Mouse (Mus musculus): ENCODE measurements at regions not wholly inside any gene's neighbourhood (a gene's known extent, or its start where the extent isn't known, plus 50 kb on each side); places are given as distances from the start of the nearest gene placed in this dataset.

DNA sequence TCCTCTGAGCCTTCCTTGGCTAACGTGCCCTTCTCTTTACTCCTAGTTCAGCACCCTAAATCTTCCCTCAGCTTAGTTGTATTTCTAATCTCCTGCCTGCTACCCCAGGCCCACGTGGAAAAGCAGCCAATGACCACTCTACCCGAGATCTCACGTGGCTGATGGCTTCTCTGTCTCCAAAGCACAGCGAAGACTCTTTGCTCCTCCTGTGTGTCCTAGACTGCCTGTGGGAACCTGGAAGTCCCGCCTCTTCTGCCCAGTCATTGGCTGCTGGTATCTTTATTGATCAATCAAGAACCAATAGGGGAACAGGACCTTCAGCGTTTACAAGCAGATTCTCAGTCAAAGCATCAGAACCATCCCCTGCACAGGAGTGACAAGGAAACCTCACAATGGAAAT, 54.8 kb downstream of the Gm19935 start:
- Histone ChIP-seq H3K4me3 (replicated peaks) (no peak overlapping the region), H3K4me1 (replicated peaks) (no peaks in the 10 kb centered on the region), H3K27me3 (no peaks in the 10 kb centered on the region), H3K4me2 (no peak overlapping the region), H3K27ac (no peak overlapping the region), H3K9me3 (0 out of 2 replicates have a peak, but pooled peaks cover 4% of the 10 kb centered on the region), H3K9ac (replicated peaks) (no peak overlapping the region), H3K36me3 (no peaks in the 10 kb centered on the region)
- no peak for ATAC-seq (ENCODE audit: insufficient number of reproducible peaks, insufficient read depth, low FRiP score, low TSS enrichment, low read depth)
- 81% methylated on average over 7 of the region's 7 CpGs for WGBS

DNA sequence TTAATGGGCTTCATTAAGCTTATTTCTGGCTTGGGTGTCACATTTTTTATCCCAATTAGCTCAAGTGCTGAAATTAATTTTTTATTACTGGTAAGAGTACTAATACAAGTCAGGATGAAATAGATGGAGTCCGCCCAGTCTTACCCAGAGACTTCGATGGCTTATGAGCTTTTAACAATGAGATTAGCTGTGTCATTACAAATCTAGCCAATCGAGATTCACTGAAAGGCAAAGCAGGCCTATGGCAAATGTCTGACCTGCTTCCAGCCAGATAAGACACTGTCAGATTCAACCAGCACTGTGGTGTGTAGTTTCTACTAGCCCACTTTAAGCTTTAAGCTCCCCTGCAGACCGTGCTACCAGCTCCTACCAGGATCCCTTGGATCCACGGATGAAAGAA, 55.2 kb downstream of the Gm19935 start:
- Histone ChIP-seq H3K4me3 (replicated peaks) (no peak overlapping the region), H3K27me3 (no peaks in the 10 kb centered on the region), H3K9me3 (0 out of 2 replicates have a peak, but pooled peaks cover 4% of the 10 kb centered on the region), H3K36me3 (no peaks in the 10 kb centered on the region), H3K4me2 (no peak overlapping the region), H3K27ac (no peak overlapping the region), H3K4me1 (replicated peaks) (no peaks in the 10 kb centered on the region), H3K9ac (replicated peaks) (no peak overlapping the region)
- ATAC-seq (ENCODE audit: insufficient number of reproducible peaks, insufficient read depth, low FRiP score, low TSS enrichment, low read depth): no peak
- WGBS: 88% methylated on average over 5 of the region's 5 CpGs

DNA sequence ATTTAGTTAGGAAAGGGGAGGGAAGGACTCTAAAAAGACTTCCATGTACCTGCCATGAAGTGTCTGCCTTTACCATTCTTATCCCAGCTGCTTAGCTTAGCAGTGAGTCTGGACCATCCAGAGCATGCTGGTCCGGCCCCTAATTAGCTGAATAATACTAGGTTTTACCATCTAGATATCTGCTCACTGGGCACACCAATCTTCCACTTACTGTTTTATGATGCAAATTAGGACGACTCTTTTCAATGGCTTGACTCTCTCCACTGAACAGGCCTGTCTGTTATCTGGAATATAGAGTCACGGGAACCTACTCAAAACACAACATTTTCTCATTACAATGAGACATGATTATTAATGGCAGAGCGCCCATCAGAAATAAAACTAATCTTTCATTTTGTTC, 55.7 kb downstream of the Gm19935 start:
- 0 out of 2 replicates have a peak, but pooled peaks cover 4% of the 10 kb centered on the region for H3K9me3 ChIP-seq
- 81% methylated on average over 4 of the region's 4 CpGs for WGBS
- H3K27me3 ChIP-seq: no peaks in the 10 kb centered on the region
- no peak for ATAC-seq (ENCODE audit: insufficient number of reproducible peaks, insufficient read depth, low FRiP score, low TSS enrichment, low read depth)
- no peak overlapping the region for H3K27ac ChIP-seq
- no peaks in the 10 kb centered on the region for H3K36me3 ChIP-seq
- H3K4me2 ChIP-seq: no peak overlapping the region
- no peak overlapping the region for H3K4me3 ChIP-seq (replicated peaks)
- no peak overlapping the region for H3K9ac ChIP-seq (replicated peaks)
- H3K4me1 ChIP-seq (replicated peaks): no peaks in the 10 kb centered on the region

DNA sequence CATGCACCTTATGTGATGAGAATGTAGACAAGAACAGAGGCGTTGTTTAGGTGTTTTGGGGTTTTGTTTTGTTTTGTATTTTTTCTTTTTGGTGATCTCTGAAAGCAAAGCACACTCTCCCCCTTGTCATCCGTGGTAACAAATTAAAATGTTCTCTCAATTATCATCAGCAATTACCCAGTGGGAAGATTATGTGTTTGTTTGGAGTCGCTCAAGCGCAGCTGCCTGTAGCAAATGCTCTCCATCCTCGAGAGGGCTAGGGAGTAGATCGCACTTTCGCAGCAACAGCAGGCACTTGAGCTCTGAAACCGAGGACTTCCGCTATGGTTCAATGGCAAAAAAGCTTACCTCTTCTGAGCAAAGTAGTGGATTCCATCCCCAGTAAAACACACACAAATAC, 57.7 kb downstream of the Gm19935 start:
- Histone ChIP-seq H3K27ac (no peak overlapping the region), H3K9ac (replicated peaks) (no peak overlapping the region), H3K9me3 (0 out of 2 replicates have a peak, but pooled peaks cover 4% of the 10 kb centered on the region), H3K27me3 (no peaks in the 10 kb centered on the region), H3K36me3 (no peaks in the 10 kb centered on the region), H3K4me1 (replicated peaks) (no peaks in the 10 kb centered on the region), H3K4me3 (replicated peaks) (no peak overlapping the region), H3K4me2 (no peak overlapping the region)
- ATAC-seq (ENCODE audit: insufficient number of reproducible peaks, insufficient read depth, low FRiP score, low TSS enrichment, low read depth): no peak
- 83% methylated on average over 9 of the region's 9 CpGs for WGBS

DNA sequence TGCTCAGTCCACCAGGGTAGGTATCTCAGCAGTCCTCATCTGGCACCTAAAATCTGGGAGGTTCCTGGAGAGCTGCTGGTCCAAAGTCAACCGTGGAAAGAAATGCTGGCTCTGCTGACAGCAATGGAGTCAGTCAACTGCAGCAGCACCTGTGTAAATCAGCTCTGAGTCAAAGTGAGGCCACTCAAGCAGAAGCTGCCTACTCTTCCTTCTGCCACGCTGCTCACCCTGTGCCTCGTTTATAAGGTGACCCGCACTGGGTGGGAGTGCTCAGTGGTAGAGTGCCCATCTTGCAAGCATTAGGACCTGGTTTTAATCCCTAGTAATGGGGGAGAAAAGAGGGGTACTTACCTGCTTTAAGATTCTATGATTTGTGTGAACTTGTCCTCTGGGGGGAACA, 62.2 kb downstream of the Gm19935 start:
- 80% methylated on average over 4 of the region's 4 CpGs for WGBS
- Histone ChIP-seq H3K27me3 (no peaks in the 10 kb centered on the region), H3K4me3 (replicated peaks) (no peak overlapping the region), H3K36me3 (no peaks in the 10 kb centered on the region), H3K4me2 (no peak overlapping the region), H3K9me3 (0 out of 2 replicates have a peak, but pooled peaks cover 3% of the 10 kb centered on the region), H3K27ac (no peak overlapping the region), H3K9ac (replicated peaks) (no peak overlapping the region), H3K4me1 (replicated peaks) (no peaks in the 10 kb centered on the region)
- no peak for ATAC-seq (ENCODE audit: insufficient number of reproducible peaks, insufficient read depth, low FRiP score, low TSS enrichment, low read depth)

DNA sequence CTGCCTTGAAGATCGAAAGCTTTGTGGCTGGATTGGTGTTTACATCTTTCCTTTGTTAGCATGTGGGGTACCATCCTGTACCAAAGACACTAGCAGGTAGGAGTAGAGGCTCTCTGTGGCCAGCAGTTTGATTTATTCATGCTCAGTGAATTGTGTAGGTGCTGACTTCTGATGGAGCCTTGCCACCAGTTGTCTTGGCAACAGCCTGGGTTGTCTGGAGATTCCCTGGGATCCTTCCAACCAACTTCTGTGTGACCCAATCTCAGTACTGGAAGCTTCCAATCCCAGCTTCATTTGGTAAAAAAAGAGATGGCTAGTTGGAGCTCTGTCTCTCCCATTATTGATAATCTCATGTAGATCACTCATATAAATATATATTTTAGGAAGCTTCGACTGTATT, 73.6 kb downstream of the Gm19935 start:
- no peak for ATAC-seq (ENCODE audit: insufficient number of reproducible peaks, insufficient read depth, low FRiP score, low TSS enrichment, low read depth)
- H3K9ac ChIP-seq (replicated peaks): no peak overlapping the region
- H3K27me3 ChIP-seq: no peaks in the 10 kb centered on the region
- H3K36me3 ChIP-seq: no peaks in the 10 kb centered on the region
- no peaks in the 10 kb centered on the region for H3K9me3 ChIP-seq
- no peaks in the 10 kb centered on the region for H3K4me1 ChIP-seq (replicated peaks)
- no peak overlapping the region for H3K4me2 ChIP-seq
- 97% methylated on average over 2 of the region's 2 CpGs for WGBS
- no peak overlapping the region for H3K4me3 ChIP-seq (replicated peaks)
- H3K27ac ChIP-seq: no peak overlapping the region

DNA sequence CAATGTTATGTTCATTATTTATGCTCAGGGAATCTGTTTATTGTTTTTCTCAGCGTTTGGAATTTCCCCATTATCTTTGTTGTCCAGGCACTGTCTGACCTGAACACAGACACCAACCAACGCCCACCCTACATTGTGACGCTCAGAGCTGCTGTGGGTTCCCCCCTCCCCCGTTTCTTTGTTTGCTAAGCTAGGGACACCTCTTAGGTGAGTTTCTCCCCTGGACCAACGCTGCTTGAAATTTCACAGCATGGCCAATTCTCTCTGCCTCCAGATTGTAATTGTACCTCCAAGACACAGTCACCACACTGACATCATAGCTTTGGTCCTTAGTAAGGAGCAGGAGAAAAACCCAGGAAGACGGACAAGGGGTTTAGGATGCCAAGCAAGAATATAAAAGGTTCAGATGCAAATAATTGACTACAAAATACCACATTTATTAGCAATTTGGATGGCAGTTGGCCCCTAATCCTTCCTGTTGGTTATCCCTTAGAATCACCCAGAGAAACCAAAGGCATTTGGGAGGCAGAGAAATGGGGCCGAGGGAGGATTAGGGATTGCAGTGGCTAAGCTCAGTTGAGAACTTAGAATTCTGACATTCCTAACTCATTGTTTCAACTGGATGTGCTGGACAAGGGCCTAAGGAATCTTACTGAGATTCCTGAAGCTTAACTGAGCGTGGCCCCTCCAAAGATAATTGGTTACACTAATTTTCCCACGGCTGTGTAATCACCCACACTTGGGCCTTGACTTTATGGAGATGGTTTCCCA, 76.0 kb downstream of the Gm19935 start:
- Histone ChIP-seq H3K27ac (no peak overlapping the region), H3K4me2 (no peak overlapping the region), H3K4me3 (replicated peaks) (no peak overlapping the region), H3K36me3 (no peaks in the 10 kb centered on the region), H3K9me3 (no peaks in the 10 kb centered on the region), H3K27me3 (no peaks in the 10 kb centered on the region), H3K4me1 (replicated peaks) (no peaks in the 10 kb centered on the region), H3K9ac (replicated peaks) (no peak overlapping the region)
- 66% methylated on average over 9 of the region's 9 CpGs for WGBS
- ATAC-seq (ENCODE audit: insufficient number of reproducible peaks, insufficient read depth, low FRiP score, low TSS enrichment, low read depth): no peak

DNA sequence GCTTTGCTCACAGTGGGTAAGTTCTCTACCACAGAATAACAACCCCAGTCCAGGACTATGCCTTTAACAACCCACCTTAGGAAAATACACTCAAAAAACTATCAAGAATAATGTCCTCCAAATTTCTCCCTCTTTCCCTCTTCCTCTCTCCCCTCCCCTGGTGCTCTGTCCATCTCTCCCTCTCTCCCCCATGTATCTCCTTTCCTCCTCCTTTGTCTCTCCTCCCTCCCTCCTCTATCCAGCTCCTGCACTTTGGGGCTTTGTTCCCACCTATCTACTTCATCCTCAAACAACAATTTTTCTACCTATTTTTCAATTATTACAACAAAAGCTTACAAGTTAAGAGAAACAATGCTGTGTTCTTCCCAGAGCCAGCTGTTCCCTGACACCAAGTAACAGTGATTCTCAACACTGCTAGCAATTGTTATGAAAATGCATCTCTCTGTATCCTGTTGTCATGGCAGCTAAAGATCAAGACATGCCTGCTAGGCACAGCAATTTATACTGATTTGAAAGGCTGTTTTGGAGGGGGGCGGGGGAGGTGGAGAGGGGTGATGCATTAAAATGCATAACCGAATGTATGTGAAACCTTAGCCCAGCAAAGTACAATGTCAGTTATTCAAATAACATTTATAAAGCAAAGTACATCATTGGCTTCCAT, 76.8 kb downstream of the Gm19935 start:
- Histone ChIP-seq H3K27me3 (no peaks in the 10 kb centered on the region), H3K27ac (no peak overlapping the region), H3K9me3 (no peaks in the 10 kb centered on the region), H3K36me3 (no peaks in the 10 kb centered on the region), H3K4me2 (no peak overlapping the region), H3K4me3 (replicated peaks) (no peak overlapping the region), H3K4me1 (replicated peaks) (no peaks in the 10 kb centered on the region), H3K9ac (replicated peaks) (no peak overlapping the region)
- WGBS: 79% methylated on average over 2 of the region's 2 CpGs
- ATAC-seq (ENCODE audit: insufficient number of reproducible peaks, insufficient read depth, low FRiP score, low TSS enrichment, low read depth): no peak

DNA sequence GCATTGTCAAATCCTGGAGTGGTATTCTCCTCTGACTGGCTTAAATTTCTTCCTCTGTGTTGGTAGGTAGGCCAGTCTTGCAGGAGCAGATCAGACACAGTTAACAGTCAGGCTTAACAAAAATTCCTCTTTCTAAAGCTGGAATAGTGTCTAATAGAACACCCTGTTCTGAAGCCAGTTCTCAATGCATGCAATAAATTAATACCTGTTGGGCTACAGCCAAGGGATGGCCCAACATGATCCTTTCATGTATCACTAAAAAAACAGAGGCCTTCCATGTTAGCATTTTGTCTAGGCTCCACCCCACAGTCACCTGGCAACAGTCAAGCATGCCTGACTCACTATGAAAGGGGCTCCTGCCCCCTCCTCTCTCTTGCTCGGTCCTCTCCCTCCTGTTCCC, 89.2 kb downstream of the Gm19935 start:
- Histone ChIP-seq H3K36me3 (no peaks in the 10 kb centered on the region), H3K9me3 (no peaks in the 10 kb centered on the region), H3K27me3 (no peaks in the 10 kb centered on the region), H3K27ac (no peak overlapping the region), H3K4me1 (replicated peaks) (no peaks in the 10 kb centered on the region), H3K4me2 (no peak overlapping the region), H3K9ac (replicated peaks) (no peak overlapping the region), H3K4me3 (replicated peaks) (no peak overlapping the region)
- no peak for ATAC-seq (ENCODE audit: insufficient number of reproducible peaks, insufficient read depth, low FRiP score, low TSS enrichment, low read depth)
- WGBS: 39% methylated on average over 1 of the region's 1 CpGs

DNA sequence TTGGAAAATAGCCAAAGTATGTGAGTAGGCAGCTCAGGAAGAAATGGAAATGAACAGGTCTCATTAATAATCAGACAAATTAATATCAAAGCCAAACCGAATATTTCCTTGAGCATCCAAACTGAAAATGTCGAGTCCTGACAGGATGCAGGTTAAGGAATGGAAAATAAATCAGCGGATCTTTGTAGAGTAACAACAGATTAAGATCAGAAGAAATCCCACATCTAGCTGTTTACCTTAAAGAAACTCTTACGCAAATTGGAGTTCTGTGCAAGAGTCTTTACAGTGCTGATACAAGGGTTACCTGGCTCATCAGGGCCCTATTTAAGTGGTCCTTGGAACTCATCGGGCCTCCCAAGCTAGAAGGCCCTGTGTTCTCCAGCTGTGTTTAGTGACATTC, 92.0 kb downstream of the Gm19935 start:
- 91% methylated on average over 5 of the region's 5 CpGs for WGBS
- Histone ChIP-seq H3K4me2 (no peak overlapping the region), H3K9me3 (no peaks in the 10 kb centered on the region)

DNA sequence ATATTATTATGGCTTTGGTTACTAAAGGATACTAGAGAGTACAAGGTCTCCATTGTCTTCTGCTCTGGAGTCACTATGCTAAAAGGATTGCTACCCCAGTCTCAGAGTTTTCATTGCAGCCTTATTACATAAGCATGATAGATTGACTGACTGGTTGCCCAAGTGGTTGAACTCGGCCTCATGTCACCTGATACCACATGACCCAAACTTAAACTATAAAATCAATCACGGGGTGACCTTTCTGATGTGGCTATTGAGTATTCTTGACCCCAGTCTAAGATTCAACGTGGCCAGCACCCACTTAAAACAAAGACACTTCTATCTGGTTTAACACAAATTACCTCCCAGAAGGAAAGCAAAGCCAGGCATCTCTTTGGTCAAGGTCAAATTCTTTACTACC, 100.8 kb downstream of the Gm19935 start:
- no peak overlapping the region for H3K27ac ChIP-seq

More for the DNA sequence above, 92.0 kb downstream of the Gm19935 start:
- no peak for ATAC-seq (ENCODE audit: insufficient number of reproducible peaks, insufficient read depth, low FRiP score, low TSS enrichment, low read depth)
- Histone ChIP-seq H3K4me1 (replicated peaks) (no peaks in the 10 kb centered on the region), H3K27ac (no peak overlapping the region), H3K9ac (replicated peaks) (no peak overlapping the region), H3K27me3 (no peaks in the 10 kb centered on the region), H3K36me3 (no peaks in the 10 kb centered on the region), H3K4me3 (replicated peaks) (no peak overlapping the region)

More for the DNA sequence above, 100.8 kb downstream of the Gm19935 start:
- Histone ChIP-seq H3K4me3 (replicated peaks) (no peak overlapping the region), H3K9ac (replicated peaks) (no peak overlapping the region), H3K27me3 (no peaks in the 10 kb centered on the region), H3K36me3 (no peaks in the 10 kb centered on the region), H3K9me3 (no peaks in the 10 kb centered on the region), H3K4me1 (replicated peaks) (no peaks in the 10 kb centered on the region), H3K4me2 (no peak overlapping the region)
- no peak for ATAC-seq (ENCODE audit: insufficient number of reproducible peaks, insufficient read depth, low FRiP score, low TSS enrichment, low read depth)
- 35% methylated on average over 3 of the region's 3 CpGs for WGBS

Measured in limb, embryonic 12.5 days (tissue).